Mouse (Mus musculus) lung, adult 2 months (tissue): ENCODE results near the gene Rab39. TPM values are rescaled to one million over a fixed set of nuclear protein-coding genes. Genes with fewer than 3 reads are reported as not detected.

Experiments
- DNase-seq: peaks from one replicate; pipeline ENCODE4 v3.0.0; 2022
- H3K4me1 ChIP-seq: fragments of 200-500 bp; 2 replicates; pipeline ENCODE4 v1.6.1; 2011; ENCODE audit warnings: low read length; ENCODE audit not compliant: control insufficient read depth, insufficient read depth
- H3K4me3 ChIP-seq: fragments of 200-500 bp; replicated peaks from 2 replicates; pipeline ENCODE3; 2011; ENCODE audit warnings: low read depth, mild to moderate bottlenecking, control low read depth, low read length; ENCODE audit errors: extremely low read depth
- CTCF ChIP-seq: fragments of 200-500 bp; IDR thresholded peaks from 2 replicates; pipeline ENCODE4 v1.5.1; 2011; ENCODE audit warnings: mild to moderate bottlenecking, low read length, control low read depth; ENCODE audit not compliant: insufficient read depth
- POLR2A ChIP-seq: fragments of 200-500 bp; IDR thresholded peaks from 2 replicates; pipeline ENCODE4 v1.6.1; 2011; ENCODE audit warnings: low read depth, mild to moderate bottlenecking, control low read depth, low read length, borderline replicate concordance; ENCODE audit errors: extremely low read depth
- WGBS: fragments of 180-500 bp; shearing (Covaris S2); methylation state at CpG from one replicate; pipeline ENCODE4 v1.1.7; 2018; 5-methylcytosine and 5-hydroxymethylcytosine counted together
- polyA plus RNA-seq: library from polyadenylated mRNA; depleted of rRNA; stranded (reverse); fragments of >200 nt; gene quantifications from 2 replicates; pipeline ENCODE4 v1.2.3, GENCODE M21; 2012; rRNA removed

The Rab39 gene
- polyA plus RNA-seq, 1 experiment = 0.21 TPM

DNA sequence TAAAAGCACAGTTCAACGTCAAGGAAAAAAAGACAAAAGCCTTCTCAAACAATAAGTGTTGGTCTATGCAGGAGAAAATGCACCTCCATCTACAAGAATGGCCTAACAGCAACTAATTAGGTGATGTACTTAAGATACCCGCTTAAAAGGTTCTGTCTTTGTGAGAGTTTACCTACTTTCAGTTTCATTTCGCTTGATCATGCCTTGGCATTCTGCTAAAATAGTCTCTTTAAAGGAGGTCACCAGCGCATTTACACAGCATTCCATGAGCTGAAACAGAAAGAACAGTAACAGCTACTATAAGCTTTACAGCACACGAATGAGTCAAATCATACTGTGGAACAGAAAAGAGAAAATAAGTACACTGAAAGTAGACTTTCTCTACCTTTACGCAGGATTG is 71.2 kb downstream of the Rab39 start:
- Histone ChIP-seq H3K4me3 (no peak overlapping the region), H3K4me1 (no peaks in the 10 kb centered on the region)
- DNase-seq = no peak
- WGBS = 89% methylated on average over 6 of the region's 6 CpGs
- TF ChIP-seq POLR2A = no peak
- TF ChIP-seq CTCF = no peak

Other genes with a start within 250 kb of the Rab39 start
- gene Atm, start 169.5 kb downstream of the Rab39 start, polyA plus RNA-seq = 1.1 and 1.5 TPM in 2 replicates
- gene Npat, start 169.2 kb downstream of the Rab39 start, polyA plus RNA-seq = 2.0 and 2.1 TPM in 2 replicates
- gene Acat1, start 95.8 kb downstream of the Rab39 start, polyA plus RNA-seq = 15.9 and 22.9 TPM in 2 replicates
- gene Cul5, start 36.2 kb downstream of the Rab39 start, polyA plus RNA-seq = 4.5 and 4.7 TPM in 2 replicates
- 0.19 and 0.65 TPM in 2 replicates for gene Slc35f2, start 65.3 kb upstream of the Rab39 start, polyA plus RNA-seq
- 32.8 and 84.0 TPM in 2 replicates for gene Sln, start 143.9 kb upstream of the Rab39 start, polyA plus RNA-seq